Mouse (Mus musculus) hematopoietic stem cell, adult 5-6 weeks (primary cell): ENCODE measurements at regions not wholly inside any gene's neighbourhood (a gene's known extent, or its start where the extent isn't known, plus 50 kb on each side); places are given as distances from the start of the nearest gene placed in this dataset.

Source experiments
- ATAC-seq, 2 experiments: fragments of 125-278 bp in 1 of 2; replicated peaks in 1 of 2; 2 replicates each; pipeline ENCODE4 v1.8.0; 2016 to 2017; ENCODE audit warnings: inconsistent platforms in 2 of 2, mild to moderate bottlenecking in 2 of 2, moderate number of reproducible peaks in 2 of 2, low read depth in 1 of 2, moderate TSS enrichment in 1 of 2; ENCODE audit not compliant: low FRiP score in 2 of 2, poor library complexity in 2 of 2, severe bottlenecking in 2 of 2, insufficient read depth in 1 of 2, low TSS enrichment in 1 of 2

DNA sequence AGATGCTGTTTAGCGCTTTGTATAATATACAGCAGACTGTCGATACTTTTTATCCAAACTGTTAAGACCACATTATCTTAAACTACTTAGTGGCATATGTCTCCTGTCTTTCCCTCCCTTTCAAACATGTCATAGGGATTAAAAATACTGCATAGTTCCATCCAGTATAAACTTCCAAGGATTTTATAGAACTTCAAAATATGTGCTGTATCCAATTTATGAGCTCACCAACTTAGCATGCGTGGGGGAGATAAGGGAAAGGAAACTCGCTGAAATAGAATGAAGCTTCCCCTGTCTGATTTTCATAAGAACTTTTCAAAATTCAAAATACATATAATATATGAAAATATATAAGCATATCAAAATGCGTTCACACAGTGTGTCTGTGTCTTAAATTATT is 147.2 kb downstream of the BC067074 start:
- no peak for ATAC-seq

DNA sequence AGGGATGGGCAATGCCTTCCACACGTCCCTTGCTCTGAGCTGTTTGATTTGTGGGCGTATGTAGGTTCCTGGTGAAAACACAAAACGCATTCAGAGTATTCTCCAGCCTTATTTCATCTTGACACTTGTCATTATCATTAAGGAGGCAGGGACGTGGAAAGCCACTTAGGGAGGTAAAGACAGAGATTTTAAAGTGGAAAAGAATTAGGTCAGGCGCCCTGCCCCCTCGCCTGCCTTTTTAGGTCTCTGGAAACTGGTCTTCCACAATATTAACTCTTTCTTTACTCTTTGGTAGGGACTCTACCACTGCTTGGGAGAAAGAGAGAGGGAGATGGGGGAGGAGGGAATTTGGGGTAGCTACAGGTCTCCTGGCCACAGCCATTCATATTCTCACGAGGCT is 146.6 kb downstream of the BC067074 start:
- no peak for ATAC-seq

DNA sequence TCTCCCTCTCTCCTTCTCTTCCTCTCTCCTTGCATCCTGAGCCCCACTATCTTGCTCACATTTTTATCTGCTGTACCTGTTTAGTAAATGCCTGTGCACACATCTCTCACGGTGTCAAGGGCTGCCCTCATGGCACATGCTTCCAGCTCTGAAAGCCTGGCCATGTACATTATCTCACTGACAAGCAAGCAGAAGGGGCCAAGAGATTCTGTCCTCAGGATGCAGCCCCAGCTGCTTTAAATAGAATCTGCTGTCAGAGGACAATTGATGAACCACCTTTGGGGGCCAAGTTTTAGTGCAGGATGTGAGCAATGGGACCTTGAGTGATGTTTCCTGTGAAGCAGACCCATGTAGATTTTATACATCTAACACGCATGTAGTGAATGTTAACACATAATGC is 145.9 kb downstream of the BC067074 start:
- ATAC-seq: no peak

DNA sequence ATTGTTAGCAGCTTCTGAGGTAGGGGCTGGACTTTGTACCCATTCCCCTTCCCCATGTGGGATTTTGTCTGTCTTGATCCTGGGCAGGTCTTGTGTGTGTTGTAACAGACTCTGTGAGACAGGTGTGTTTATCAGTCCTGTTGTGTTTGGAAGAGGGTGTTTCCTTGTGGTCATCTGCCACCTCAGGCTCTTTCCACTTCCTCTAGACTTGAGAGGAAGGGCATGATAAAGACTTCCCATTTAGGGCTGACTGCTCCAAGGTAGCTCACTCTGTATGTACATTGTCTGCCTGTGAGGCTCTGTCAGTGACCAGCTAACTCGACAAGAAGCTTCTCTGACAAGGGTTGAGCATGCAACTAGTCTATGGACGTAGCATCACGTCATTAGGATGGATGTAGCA is 143.3 kb downstream of the BC067074 start:
- peak in 1 of 2 experiments; percentile 44; a peak in 1 of 4 replicates for ATAC-seq

DNA sequence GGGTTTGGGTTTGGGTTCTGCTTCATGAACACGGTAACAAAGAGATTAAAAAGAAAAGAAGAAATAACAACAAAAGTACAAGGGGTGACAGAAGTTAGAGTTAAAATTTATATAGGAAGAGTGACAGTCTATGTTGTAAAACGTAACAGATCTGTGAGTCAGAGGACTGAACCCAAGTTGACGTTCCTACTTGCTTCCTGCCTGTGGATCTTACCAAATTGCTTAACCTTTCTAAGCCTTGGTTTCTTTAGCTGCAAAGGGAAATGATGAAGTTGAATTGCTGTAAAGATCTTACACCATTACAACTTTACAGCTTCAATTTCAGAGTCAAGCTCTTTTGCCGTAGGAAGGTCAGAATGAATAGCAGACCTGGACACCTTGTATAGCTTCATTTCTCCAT is 142.2 kb downstream of the BC067074 start:
- ATAC-seq: peak; percentile 34 to 54; a peak in 2 of 4 replicates

DNA sequence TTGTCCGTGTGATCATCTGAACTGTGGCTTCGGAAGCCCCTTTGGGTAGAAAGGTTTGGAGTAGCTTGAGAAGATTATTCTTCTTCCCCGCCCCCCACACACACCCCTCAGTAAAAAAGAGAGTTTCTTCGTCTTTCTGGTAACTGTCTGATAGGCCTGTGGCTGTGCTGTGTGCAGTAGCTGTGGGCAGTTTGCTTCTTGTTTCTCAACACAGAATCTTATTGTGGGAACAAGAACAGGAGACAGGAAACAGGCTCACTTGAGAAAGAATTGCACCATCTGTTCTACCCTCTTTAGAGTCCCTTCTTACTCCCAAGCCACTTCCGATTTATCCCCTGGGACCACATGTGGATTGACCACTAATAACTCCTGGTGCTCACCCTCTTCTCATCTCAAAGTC is 140.5 kb downstream of the BC067074 start:
- ATAC-seq: peak; percentile 70 to 72

DNA sequence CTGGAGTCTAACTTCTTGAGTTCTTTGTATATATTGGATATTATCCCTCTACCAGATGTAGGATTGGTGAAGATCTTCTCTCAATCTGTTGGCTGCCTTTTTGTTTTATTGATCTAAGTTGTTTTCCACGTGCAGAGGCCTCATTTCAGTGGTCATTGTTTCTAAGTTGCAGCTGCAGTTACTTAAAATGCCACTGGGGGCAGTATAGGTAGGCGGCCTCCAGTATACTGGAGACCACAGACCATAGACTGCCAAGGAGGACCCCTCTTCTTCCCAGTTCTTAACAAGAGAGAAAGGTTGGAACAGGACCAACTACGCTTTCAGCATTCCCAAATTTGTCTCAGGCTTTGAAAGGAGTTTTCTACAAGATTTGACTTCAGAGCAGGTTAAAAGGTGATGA is 136.7 kb downstream of the BC067074 start:
- peak; percentile 44 to 55; a peak in 2 of 4 replicates for ATAC-seq
